Mouse (Mus musculus): ENCODE data around the gene Dnaaf5. TPM values are rescaled to one million over a fixed set of nuclear protein-coding genes. Genes with fewer than 3 reads are reported as not detected.

Gene Dnaaf5
- polyA plus RNA-seq, 1 experiment from 2014 or later, result 6.5 TPM

- no peak for ATAC-seq (ENCODE audit: low FRiP score)
- peak overlapping the region; percentile 92 for H3K9ac ChIP-seq
- peaks cover 32% of the 10 kb centered on the region for H3K4me1 ChIP-seq
- 78% methylated on average over 11 of the region's 11 CpGs for WGBS
- no peak overlapping the region for H3K27ac ChIP-seq
- H3K27me3 ChIP-seq, result no peaks in the 10 kb centered on the region
- no peaks in the 10 kb centered on the region for H3K9me3 ChIP-seq (replicated peaks)
- peak overlapping the region; percentile 95; the same call in 1 of the 2 replicates for H3K4me3 ChIP-seq
- H3K36me3 ChIP-seq, result peaks cover 3% of the 10 kb centered on the region; the same call in 1 of the 2 replicates
- H3K4me2 ChIP-seq (replicated peaks), result peak overlapping the region; percentile 79
Observed at GRCm38 (mm10) chr5:139202127-139202526, 52.1 kb downstream of the Dnaaf5 start.

- Histone ChIP-seq H3K4me2 (replicated peaks) (no peak overlapping the region), H3K27me3 (no peaks in the 10 kb centered on the region), H3K27ac (no peak overlapping the region), H3K9ac (no peak overlapping the region), H3K9me3 (replicated peaks) (no peaks in the 10 kb centered on the region), H3K36me3 (peaks cover 3% of the 10 kb centered on the region; the same call in 1 of the 2 replicates), H3K4me1 (peaks cover 32% of the 10 kb centered on the region), H3K4me3 (no peak overlapping the region)
- 92% methylated on average over 5 of the region's 5 CpGs for WGBS
- ATAC-seq (ENCODE audit: low FRiP score), result no peak
Observed at GRCm38 (mm10) chr5:139203312-139203711, 53.3 kb downstream of the Dnaaf5 start.

- Histone ChIP-seq H3K27me3 (no peaks in the 10 kb centered on the region), H3K4me2 (replicated peaks) (no peak overlapping the region), H3K9me3 (replicated peaks) (no peaks in the 10 kb centered on the region), H3K9ac (peak overlapping the region; percentile 32; the same call in 1 of the 2 replicates), H3K4me1 (peaks cover 26% of the 10 kb centered on the region), H3K36me3 (peaks cover 26% of the 10 kb centered on the region), H3K4me3 (no peak overlapping the region), H3K27ac (no peak overlapping the region)
- ATAC-seq (ENCODE audit: low FRiP score), result no peak
- 65% methylated on average over 4 of the region's 4 CpGs for WGBS
Observed at GRCm38 (mm10) chr5:139206081-139206480, 56.1 kb downstream of the Dnaaf5 start.

- 75% methylated on average over 7 of the region's 7 CpGs for WGBS
- H3K36me3 ChIP-seq, result peaks cover 26% of the 10 kb centered on the region
- no peak overlapping the region for H3K4me3 ChIP-seq
- no peaks in the 10 kb centered on the region for H3K9me3 ChIP-seq (replicated peaks)
- peak overlapping the region; percentile 32; the same call in 1 of the 2 replicates for H3K9ac ChIP-seq
- no peaks in the 10 kb centered on the region for H3K27me3 ChIP-seq
- no peak overlapping the region for H3K27ac ChIP-seq
- ATAC-seq (ENCODE audit: low FRiP score), result no peak
- no peak overlapping the region for H3K4me2 ChIP-seq (replicated peaks)
- peaks cover 21% of the 10 kb centered on the region for H3K4me1 ChIP-seq
Observed at GRCm38 (mm10) chr5:139206525-139206924, 56.5 kb downstream of the Dnaaf5 start.

- H3K4me2 ChIP-seq (replicated peaks), result no peak overlapping the region
- no peak for ATAC-seq (ENCODE audit: low FRiP score)
- H3K27me3 ChIP-seq, result no peaks in the 10 kb centered on the region
- peaks cover 34% of the 10 kb centered on the region for H3K36me3 ChIP-seq
- no peaks in the 10 kb centered on the region for H3K9me3 ChIP-seq (replicated peaks)
- no peak overlapping the region for H3K27ac ChIP-seq
- no peak overlapping the region for H3K9ac ChIP-seq
- H3K4me1 ChIP-seq, result peaks cover 11% of the 10 kb centered on the region
- H3K4me3 ChIP-seq, result no peak overlapping the region
Observed at GRCm38 (mm10) chr5:139208183-139208582, 58.2 kb downstream of the Dnaaf5 start.

- Histone ChIP-seq H3K36me3 (peaks cover 34% of the 10 kb centered on the region), H3K4me3 (no peak overlapping the region), H3K27me3 (no peaks in the 10 kb centered on the region), H3K4me2 (replicated peaks) (no peak overlapping the region), H3K4me1 (peaks cover 11% of the 10 kb centered on the region), H3K27ac (no peak overlapping the region), H3K9ac (no peak overlapping the region), H3K9me3 (replicated peaks) (no peaks in the 10 kb centered on the region)
- no peak for ATAC-seq (ENCODE audit: low FRiP score)
- 91% methylated on average over 10 of the region's 10 CpGs for WGBS
Observed at GRCm38 (mm10) chr5:139208871-139209684, 59.1 kb downstream of the Dnaaf5 start.

- ATAC-seq (ENCODE audit: low FRiP score), result no peak
- H3K36me3 ChIP-seq, result peaks cover 35% of the 10 kb centered on the region
- no peak overlapping the region for H3K4me2 ChIP-seq (replicated peaks)
- WGBS, result 97% methylated on average over 7 of the region's 7 CpGs
- no peaks in the 10 kb centered on the region for H3K9me3 ChIP-seq (replicated peaks)
- no peak overlapping the region for H3K4me3 ChIP-seq
- peaks cover 11% of the 10 kb centered on the region for H3K4me1 ChIP-seq
- no peaks in the 10 kb centered on the region for H3K27me3 ChIP-seq
- H3K9ac ChIP-seq, result no peak overlapping the region
- H3K27ac ChIP-seq, result no peak overlapping the region
Observed at GRCm38 (mm10) chr5:139209685-139210026, 59.6 kb downstream of the Dnaaf5 start.

- Histone ChIP-seq H3K36me3 (peaks cover 53% of the 10 kb centered on the region), H3K4me3 (no peak overlapping the region), H3K27ac (no peak overlapping the region), H3K4me2 (replicated peaks) (no peak overlapping the region), H3K4me1 (no peaks in the 10 kb centered on the region), H3K9me3 (replicated peaks) (no peaks in the 10 kb centered on the region), H3K27me3 (no peaks in the 10 kb centered on the region), H3K9ac (no peak overlapping the region)
- no peak for ATAC-seq (ENCODE audit: low FRiP score)
- WGBS, result 97% methylated on average over 11 of the region's 11 CpGs
Observed at GRCm38 (mm10) chr5:139211737-139212385, 61.8 kb downstream of the Dnaaf5 start.

- ATAC-seq (ENCODE audit: low FRiP score), result no peak
- no peak overlapping the region for H3K9ac ChIP-seq
- H3K9me3 ChIP-seq (replicated peaks), result no peaks in the 10 kb centered on the region
- no peak overlapping the region for H3K4me3 ChIP-seq
- no peak overlapping the region for H3K4me2 ChIP-seq (replicated peaks)
- H3K36me3 ChIP-seq, result peaks cover 49% of the 10 kb centered on the region
- no peak overlapping the region for H3K27ac ChIP-seq
- no peaks in the 10 kb centered on the region for H3K27me3 ChIP-seq
- no peaks in the 10 kb centered on the region for H3K4me1 ChIP-seq
Observed at GRCm38 (mm10) chr5:139214298-139214697, 64.3 kb downstream of the Dnaaf5 start.

- peaks cover 47% of the 10 kb centered on the region for H3K36me3 ChIP-seq
- 93% methylated on average over 5 of the region's 5 CpGs for WGBS
- H3K27me3 ChIP-seq, result no peaks in the 10 kb centered on the region
- H3K9me3 ChIP-seq (replicated peaks), result no peaks in the 10 kb centered on the region
- no peak overlapping the region for H3K9ac ChIP-seq
- H3K4me3 ChIP-seq, result no peak overlapping the region
- no peak overlapping the region for H3K27ac ChIP-seq
- no peaks in the 10 kb centered on the region for H3K4me1 ChIP-seq
- no peak overlapping the region for H3K4me2 ChIP-seq (replicated peaks)
- ATAC-seq (ENCODE audit: low FRiP score), result no peak
Observed at GRCm38 (mm10) chr5:139215184-139215583, 65.2 kb downstream of the Dnaaf5 start.

- Histone ChIP-seq H3K9ac (no peak overlapping the region), H3K36me3 (peaks cover 48% of the 10 kb centered on the region), H3K4me1 (no peaks in the 10 kb centered on the region), H3K4me3 (no peak overlapping the region), H3K9me3 (replicated peaks) (no peaks in the 10 kb centered on the region), H3K27ac (no peak overlapping the region), H3K4me2 (replicated peaks) (no peak overlapping the region), H3K27me3 (no peaks in the 10 kb centered on the region)
- WGBS, result 92% methylated on average over 2 of the region's 2 CpGs
- no peak for ATAC-seq (ENCODE audit: low FRiP score)
Observed at GRCm38 (mm10) chr5:139216121-139216520, 66.1 kb downstream of the Dnaaf5 start.

- Histone ChIP-seq H3K9me3 (replicated peaks) (no peaks in the 10 kb centered on the region), H3K27ac (no peak overlapping the region), H3K27me3 (no peaks in the 10 kb centered on the region), H3K4me2 (replicated peaks) (no peak overlapping the region), H3K4me3 (no peak overlapping the region), H3K36me3 (peaks cover 51% of the 10 kb centered on the region), H3K9ac (no peak overlapping the region), H3K4me1 (no peaks in the 10 kb centered on the region)
- WGBS, result 97% methylated on average over 3 of the region's 3 CpGs
- ATAC-seq (ENCODE audit: low FRiP score), result no peak
Observed at GRCm38 (mm10) chr5:139216774-139217173, 66.8 kb downstream of the Dnaaf5 start.

All from hindbrain, embryonic 12.5 days (tissue).